Mouse (Mus musculus) MEL-GATA-1-ER (cell line): Measurements from ENCODE around the gene Olfr74.
"Not testable (repeated sequence)": the region's sequence is repeated elsewhere in the genome, so short reads cannot be mapped to it uniquely, and the experiment has no call there.

Source experiments
- DNase-seq: peaks from one replicate; pipeline ENCODE4 v3.0.0-alpha.2; 2012; ENCODE audit warnings: low read depth; ENCODE audit errors: extremely low read depth

Gene Olfr74

GRCm38 (mm10) chr2:87974563-87974962 lies at the start of gene Olfr74:
TSS of gene Olfr74 (minus strand) at chr2:87974663.
- no peak for DNase-seq

DNA sequence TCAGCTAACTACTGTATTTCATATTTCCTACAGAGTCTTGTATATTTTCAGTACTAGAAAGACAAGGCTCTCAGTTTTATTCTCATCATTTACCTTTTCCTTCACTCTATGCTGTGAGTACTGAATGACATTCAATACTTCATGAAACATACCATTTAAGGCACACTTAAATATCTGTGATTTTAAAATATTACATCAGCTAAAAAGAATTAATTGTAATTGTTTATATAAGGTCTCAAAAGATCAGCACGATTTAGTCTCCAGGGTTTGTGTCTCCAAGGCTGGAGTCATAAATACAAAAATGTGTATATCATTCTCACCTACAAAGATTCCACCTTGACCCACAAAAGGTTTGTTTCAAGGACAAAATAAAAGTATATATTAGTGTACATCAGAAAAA lies 48.0 kb upstream of the Olfr74 start, which contains the start of gene Olfr1161:
Gene Olfr1161, plus strand, starts transcription at position 301 of the 400 bp plus-strand sequence.
- DNase-seq = not testable (repeated sequence)

- DNase-seq = no peak
Observed at GRCm38 (mm10) chr2:88007515-88008318, 33.3 kb upstream of the Olfr74 start, which contains the start of gene Olfr1160. TSS of gene Olfr1160 (minus strand) at chr2:88008268.

- DNase-seq = no peak
Observed at GRCm38 (mm10) chr2:87989813-87990212, 15.3 kb upstream of the Olfr74 start, which contains the start of gene Olfr1158. TSS of gene Olfr1158 (plus strand) at chr2:87990113.

DNA sequence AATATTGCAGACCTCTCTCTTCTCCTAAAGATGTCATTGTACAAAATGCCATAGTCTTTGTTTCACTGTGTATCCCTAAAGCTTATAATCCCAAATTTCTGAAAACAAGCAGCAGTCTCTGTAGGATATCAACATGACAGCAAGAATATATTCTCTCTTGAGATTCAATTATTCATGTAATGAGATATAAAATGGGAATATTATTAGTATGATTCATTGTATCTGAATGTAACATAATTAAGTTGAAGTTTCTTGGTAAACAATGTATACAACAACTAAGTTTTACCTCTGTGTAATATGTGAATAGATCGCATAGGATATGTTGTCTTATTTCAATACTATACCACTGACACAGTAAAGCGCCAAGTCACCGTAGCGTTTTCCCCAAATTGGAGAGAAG lies 6.3 kb downstream of the Olfr74 start, which contains the start of gene Olfr1157:
Gene Olfr1157, minus strand, starts transcription at position 101 of the 400 bp plus-strand sequence.
- DNase-seq = no peak

GRCm38 (mm10) chr2:87953000-87953399 lies 21.5 kb downstream of the Olfr74 start, which contains the start of gene Olfr1156:
TSS of gene Olfr1156 (minus strand) at chr2:87953100.
- no peak for DNase-seq

DNA sequence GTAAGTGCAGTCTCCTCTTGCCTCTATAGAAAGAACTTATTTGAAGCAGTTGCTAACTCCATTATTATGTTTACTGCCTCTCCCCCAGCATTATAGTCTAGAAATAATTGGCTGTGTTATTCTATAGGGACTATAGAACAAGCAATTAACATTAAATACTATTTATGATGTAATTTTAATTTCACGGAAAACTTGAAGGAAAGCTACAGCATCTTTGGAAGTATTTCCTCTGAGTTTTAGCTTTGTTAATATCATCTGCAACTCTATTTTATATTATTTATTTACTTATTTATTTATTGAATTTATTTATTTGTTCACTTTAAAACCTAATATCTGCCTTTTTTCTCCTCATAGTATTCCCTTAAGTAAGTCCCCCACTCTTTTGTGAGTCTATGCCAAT lies 29.4 kb downstream of the Olfr74 start, which contains the start of gene Olfr1155:
Gene Olfr1155, minus strand, starts transcription at position 101 of the 400 bp plus-strand sequence.
- DNase-seq = no peak
